Mouse (Mus musculus) midbrain, embryonic 14.5 days (tissue): ENCODE data around the gene Elovl5. TPM values are rescaled to one million over a fixed set of nuclear protein-coding genes. Genes with fewer than 3 reads are reported as not detected.

ENCODE experiments used
- ATAC-seq: fragments of 200-750 bp; cut with Nextera tagmentation; 2 replicates; pipeline ENCODE4 v1.8.0; 2017; ENCODE audit warnings: moderate number of reproducible peaks, moderate library complexity; ENCODE audit not compliant: low FRiP score, low TSS enrichment
- DNase-seq: peaks from one replicate; pipeline ENCODE4 v3.0.0-alpha.2; 2015
- H3K27ac ChIP-seq: fragments of 300-500 bp; sonication (generic); replicated peaks from 2 replicates; pipeline ENCODE4 v1.5.1; 2014; ENCODE audit warnings: mild to moderate bottlenecking, low read depth, low read length, moderate library complexity
- H3K27me3 ChIP-seq: fragments of 300-500 bp; sonication (generic); 2 replicates; pipeline ENCODE4 v1.6.1; 2014; ENCODE audit warnings: low read length, control low read depth, mixed read lengths; ENCODE audit not compliant: control insufficient read depth, insufficient read depth
- H3K36me3 ChIP-seq: fragments of 300-500 bp; sonication (generic); 2 replicates; pipeline ENCODE4 v1.6.1; 2014; ENCODE audit warnings: low read length, control low read depth; ENCODE audit not compliant: control insufficient read depth, insufficient read depth
- H3K4me1 ChIP-seq: fragments of 300-500 bp; sonication (generic); 2 replicates; pipeline ENCODE4 v1.6.1; 2014; ENCODE audit warnings: mild to moderate bottlenecking, antibody characterized with exemption, low read length, control low read depth; ENCODE audit not compliant: control insufficient read depth, insufficient read depth
- H3K4me2 ChIP-seq: fragments of 300-500 bp; sonication (generic); 2 replicates; pipeline ENCODE4 v1.6.1; 2014; ENCODE audit warnings: mild to moderate bottlenecking, low read length, moderate library complexity
- H3K4me3 ChIP-seq: fragments of 300-500 bp; sonication (generic); replicated peaks from 2 replicates; pipeline ENCODE4 v1.5.1; 2014; ENCODE audit warnings: low read depth, low read length
- H3K9ac ChIP-seq: fragments of 300-500 bp; sonication (generic); replicated peaks from 2 replicates; pipeline ENCODE4 v1.6.1; 2014; ENCODE audit warnings: mild to moderate bottlenecking, low read length, moderate library complexity
- H3K9me3 ChIP-seq: fragments of 300-500 bp; sonication (generic); 2 replicates; pipeline ENCODE4 v1.6.1; 2016; ENCODE audit warnings: low read length, control low read depth, mixed read lengths; ENCODE audit not compliant: control insufficient read depth
- WGBS: fragments of 180-500 bp; shearing (Covaris S2); extraction: QIAGEN DNeasy Blood & Tissue Kit; methylation state at CpG from one replicate; pipeline ENCODE4 v1.1.7; 2014; 5-methylcytosine and 5-hydroxymethylcytosine counted together
- polyA plus RNA-seq: library from polyadenylated mRNA; unstranded; fragments of >200 nt; fragmentation: Nextera tagmentation; extraction: Ambion mirVana; gene quantifications from 2 replicates; pipeline ENCODE4 v1.2.1, GENCODE M21; 2014

The Elovl5 gene
- 58.5 and 71.4 TPM in 2 replicates for polyA plus RNA-seq

DNA sequence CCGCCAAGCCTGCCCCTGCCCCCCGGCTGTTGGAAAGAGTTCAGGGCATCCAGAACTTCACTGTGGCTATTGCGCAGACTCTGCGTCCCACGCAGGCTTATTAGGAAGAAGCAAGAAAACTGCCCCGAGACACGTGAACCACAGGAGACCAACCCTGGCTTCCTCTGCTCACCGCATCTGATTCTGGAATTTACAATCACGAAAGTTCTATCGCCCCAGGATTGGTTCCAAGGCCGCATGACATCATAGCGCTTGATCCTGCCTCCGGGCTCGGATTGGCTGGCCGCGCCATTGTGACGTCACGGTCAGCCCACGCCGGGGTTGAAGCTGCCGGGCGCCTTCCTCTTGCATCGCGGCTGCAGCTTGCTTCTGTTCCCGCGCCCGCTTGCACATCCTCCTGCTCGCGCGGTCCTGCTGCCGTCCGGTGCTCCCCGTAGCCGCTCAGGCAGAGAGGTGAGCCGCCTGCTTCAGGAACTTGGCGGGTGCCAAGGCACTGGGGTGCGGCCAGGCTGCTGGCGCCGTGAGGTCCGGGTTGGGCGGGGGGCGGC lies at the start of gene Elovl5:
Gene Elovl5 (plus strand): TSS at position 291 of the 548 bp plus-strand sequence.
- peak; percentile 99 for DNase-seq
- under 1% methylated on average over 42 of the region's 42 CpGs for WGBS
- H3K9me3 ChIP-seq, result no peaks in the 10 kb centered on the region

GRCm38 (mm10) chr9:77891501-77891900 lies 25.7 kb upstream of the Elovl5 start:
- Histone ChIP-seq H3K27ac (no peak overlapping the region), H3K4me1 (no peaks in the 10 kb centered on the region), H3K4me3 (no peak overlapping the region), H3K9ac (no peak overlapping the region), H3K27me3 (no peaks in the 10 kb centered on the region), H3K36me3 (no peaks in the 10 kb centered on the region), H3K9me3 (no peaks in the 10 kb centered on the region), H3K4me2 (no peak overlapping the region)
- DNase-seq (no peak), ATAC-seq (no peak)
- 86% methylated on average over 4 of the region's 4 CpGs for WGBS

More for the DNA sequence above, at the start of gene Elovl5:
- Histone ChIP-seq H3K4me2 (peak within 1 kb of the TSS; percentile 91), H3K36me3 (no peaks in the 10 kb centered on the region), H3K9ac (peak within 1 kb of the TSS; percentile 81), H3K27ac (peak within 1 kb of the TSS; percentile 94), H3K27me3 (no peaks in the 10 kb centered on the region), H3K4me1 (peaks cover 10% of the 10 kb centered on the region), H3K4me3 (peak within 1 kb of the TSS; percentile 87)
- ATAC-seq, result peak; percentile 96

DNA sequence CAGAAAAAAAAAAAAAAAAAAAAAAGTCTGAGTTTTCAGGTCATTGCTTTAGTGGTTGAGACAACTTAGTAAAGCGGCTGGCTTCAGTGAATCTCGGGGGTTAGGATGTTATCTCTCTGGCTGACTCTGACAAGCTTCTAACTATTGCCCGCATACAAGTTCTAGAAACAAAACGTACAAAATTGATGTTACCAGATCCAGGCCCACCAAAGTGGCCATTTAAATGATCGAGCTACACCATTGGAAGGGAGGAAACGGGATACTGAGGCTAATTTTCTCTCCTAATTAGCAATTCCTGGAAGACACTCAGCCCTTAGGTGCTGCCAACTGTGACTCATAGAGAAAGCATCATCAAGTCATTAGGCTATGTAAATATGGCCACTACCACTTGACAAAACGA lies 18.6 kb upstream of the Elovl5 start:
- no peak for DNase-seq
- Histone ChIP-seq H3K4me2 (no peak overlapping the region), H3K4me1 (no peaks in the 10 kb centered on the region), H3K27ac (no peak overlapping the region), H3K9me3 (no peaks in the 10 kb centered on the region), H3K36me3 (no peaks in the 10 kb centered on the region), H3K27me3 (no peaks in the 10 kb centered on the region), H3K9ac (no peak overlapping the region), H3K4me3 (no peak overlapping the region)
- WGBS, result 81% methylated on average over 7 of the region's 7 CpGs
- no peak for ATAC-seq

- WGBS, result 91% methylated on average over 2 of the region's 2 CpGs
- peaks cover 2% of the 10 kb centered on the region; the same call in 1 of the 2 replicates for H3K4me1 ChIP-seq
- H3K9me3 ChIP-seq, result no peaks in the 10 kb centered on the region
- DNase-seq (no peak), ATAC-seq (no peak)
- H3K4me2 ChIP-seq, result no peak overlapping the region
- no peak overlapping the region for H3K4me3 ChIP-seq
- H3K36me3 ChIP-seq, result no peaks in the 10 kb centered on the region
- no peak overlapping the region for H3K27ac ChIP-seq
- H3K27me3 ChIP-seq, result no peaks in the 10 kb centered on the region
- no peak overlapping the region for H3K9ac ChIP-seq
Observed at GRCm38 (mm10) chr9:77904133-77904532, 13.0 kb upstream of the Elovl5 start.

- H3K4me2 ChIP-seq, result peak overlapping the region; percentile 69
- peaks cover 18% of the 10 kb centered on the region for H3K4me1 ChIP-seq
- DNase-seq (peak; percentile 19), ATAC-seq (no peak)
- H3K27me3 ChIP-seq, result no peaks in the 10 kb centered on the region
- H3K36me3 ChIP-seq, result no peaks in the 10 kb centered on the region
- peak overlapping the region; percentile 64 for H3K4me3 ChIP-seq
- H3K9ac ChIP-seq, result peak overlapping the region; percentile 70
- H3K27ac ChIP-seq, result peak overlapping the region; percentile 91
- WGBS, result 10% methylated on average over 10 of the region's 10 CpGs
- H3K9me3 ChIP-seq, result no peaks in the 10 kb centered on the region
Observed at GRCm38 (mm10) chr9:77909572-77910269, 7.4 kb upstream of the Elovl5 start.

GRCm38 (mm10) chr9:77910270-77911240 lies 6.6 kb upstream of the Elovl5 start:
- H3K4me1 ChIP-seq, result peaks cover 18% of the 10 kb centered on the region
- peak; percentile 96 for ATAC-seq
- H3K9ac ChIP-seq, result peak overlapping the region; percentile 70
- no peaks in the 10 kb centered on the region for H3K36me3 ChIP-seq
- H3K4me3 ChIP-seq, result peak overlapping the region; percentile 64
- under 1% methylated on average over 67 of the region's 68 CpGs for WGBS
- no peaks in the 10 kb centered on the region for H3K9me3 ChIP-seq
- DNase-seq, result peak; percentile 91
- no peaks in the 10 kb centered on the region for H3K27me3 ChIP-seq
- H3K4me2 ChIP-seq, result peak overlapping the region; percentile 69
- peak overlapping the region; percentile 91 for H3K27ac ChIP-seq

GRCm38 (mm10) chr9:77911508-77912229 lies 5.5 kb upstream of the Elovl5 start:
- DNase-seq (peak; percentile 19), ATAC-seq (no peak)
- WGBS, result 51% methylated on average over 7 of the region's 7 CpGs
- H3K9me3 ChIP-seq, result no peaks in the 10 kb centered on the region
- H3K27me3 ChIP-seq, result no peaks in the 10 kb centered on the region
- H3K27ac ChIP-seq, result peak overlapping the region; percentile 91
- H3K4me2 ChIP-seq, result peak overlapping the region; percentile 69
- no peaks in the 10 kb centered on the region for H3K36me3 ChIP-seq
- H3K9ac ChIP-seq, result peak overlapping the region; percentile 70; the same call in 1 of the 2 replicates
- H3K4me3 ChIP-seq, result peak overlapping the region; percentile 64
- peaks cover 18% of the 10 kb centered on the region for H3K4me1 ChIP-seq

GRCm38 (mm10) chr9:77912246-77912645 lies 4.9 kb upstream of the Elovl5 start:
- Histone ChIP-seq H3K9ac (no peak overlapping the region), H3K27me3 (no peaks in the 10 kb centered on the region), H3K4me3 (no peak overlapping the region), H3K4me2 (no peak overlapping the region), H3K4me1 (peaks cover 18% of the 10 kb centered on the region), H3K27ac (no peak overlapping the region), H3K9me3 (no peaks in the 10 kb centered on the region), H3K36me3 (no peaks in the 10 kb centered on the region)
- 90% methylated on average over 6 of the region's 6 CpGs for WGBS
- DNase-seq (no peak), ATAC-seq (no peak)
